Mouse (Mus musculus): Measurements from ENCODE around the gene Ktn1.

The Ktn1 gene

DNA sequence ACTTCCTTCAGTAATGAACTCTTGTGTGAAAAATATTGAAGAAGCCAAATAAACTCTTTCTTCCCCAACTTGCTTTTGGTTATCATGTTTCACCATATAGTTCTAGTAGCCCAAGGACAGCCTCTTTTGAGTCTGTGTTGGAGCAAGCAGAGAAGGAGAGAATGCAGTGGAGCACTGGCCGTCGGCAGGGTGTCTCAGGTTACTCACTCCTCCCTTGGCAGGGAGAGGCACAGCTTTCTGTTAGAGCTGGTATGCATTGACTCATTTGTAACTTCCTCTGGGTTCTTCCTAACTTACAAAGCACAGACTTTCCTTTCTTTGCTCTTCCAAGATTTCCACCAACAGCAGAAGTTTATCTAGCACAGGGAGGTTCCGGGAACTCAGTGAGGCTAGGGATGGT, 105.3 kb downstream of the Ktn1 start:
- DNase-seq (ENCODE audit: extremely low spot score, low read depth, low spot score), result no peak

- DNase-seq (ENCODE audit: extremely low spot score, low read depth, low spot score), result no peak
Measured at GRCm38 (mm10) chr14:47754253-47754897, 106.1 kb downstream of the Ktn1 start.

DNA sequence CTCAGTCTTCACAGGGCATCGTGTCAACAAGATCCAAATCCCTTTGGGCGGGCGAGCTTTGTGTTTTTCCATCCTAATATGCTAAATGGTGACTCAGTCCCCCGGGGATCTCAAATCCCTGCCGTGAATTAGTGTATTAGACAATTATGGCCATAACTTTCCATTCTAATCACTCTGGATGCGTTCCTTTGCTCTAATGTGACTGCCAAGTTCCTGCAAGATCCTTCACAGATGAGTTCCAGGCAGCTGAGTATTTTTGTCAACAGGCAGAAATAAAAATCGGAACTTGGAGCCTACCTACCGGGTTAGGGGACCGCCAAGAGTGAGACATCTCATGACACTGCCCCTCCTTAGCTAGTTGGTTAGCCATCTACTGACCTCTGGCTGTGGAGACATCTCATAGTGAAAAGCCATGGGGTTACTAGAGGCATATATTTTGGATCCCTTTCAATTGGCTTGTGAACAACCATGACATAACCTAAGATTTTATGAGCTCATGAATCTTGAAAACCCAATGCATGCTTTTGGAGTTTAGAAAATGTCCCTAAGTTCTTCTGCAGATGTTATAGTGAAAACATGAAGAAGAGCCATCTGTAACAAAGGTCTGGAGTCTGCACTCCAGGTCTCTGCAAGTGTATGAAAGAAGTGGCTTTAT, 108.3 kb downstream of the Ktn1 start:
- no peak for DNase-seq (ENCODE audit: extremely low spot score, low read depth, low spot score)

GRCm38 (mm10) chr14:47765192-47765591, 116.9 kb downstream of the Ktn1 start:
- no peak for DNase-seq (ENCODE audit: extremely low spot score, low read depth, low spot score)

- no peak for DNase-seq (ENCODE audit: extremely low spot score, low read depth, low spot score)
Measured at GRCm38 (mm10) chr14:47765796-47766195, 117.5 kb downstream of the Ktn1 start.

DNA sequence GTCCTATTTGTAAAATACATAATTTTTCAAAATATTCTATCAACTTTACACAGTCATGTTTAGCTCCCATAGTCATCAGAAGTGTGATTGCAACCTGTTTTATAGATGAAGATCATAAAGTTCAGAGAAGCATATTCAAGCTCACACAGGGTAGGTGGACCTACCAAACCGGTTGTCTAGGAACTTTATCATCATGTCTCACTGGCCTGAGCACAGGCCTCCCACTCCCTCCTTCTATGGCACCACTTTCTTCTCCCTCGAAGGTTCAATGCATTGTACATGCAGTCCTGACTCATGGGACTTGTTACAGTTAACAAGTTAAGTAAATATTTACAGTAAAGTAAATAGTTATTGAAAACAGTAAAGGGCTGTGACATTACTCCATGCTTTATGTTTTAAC, 118.1 kb downstream of the Ktn1 start:
- no peak for DNase-seq (ENCODE audit: extremely low spot score, low read depth, low spot score)

- DNase-seq (ENCODE audit: extremely low spot score, low read depth, low spot score), result no peak
Measured at GRCm38 (mm10) chr14:47771496-47771895, 123.2 kb downstream of the Ktn1 start.

DNA sequence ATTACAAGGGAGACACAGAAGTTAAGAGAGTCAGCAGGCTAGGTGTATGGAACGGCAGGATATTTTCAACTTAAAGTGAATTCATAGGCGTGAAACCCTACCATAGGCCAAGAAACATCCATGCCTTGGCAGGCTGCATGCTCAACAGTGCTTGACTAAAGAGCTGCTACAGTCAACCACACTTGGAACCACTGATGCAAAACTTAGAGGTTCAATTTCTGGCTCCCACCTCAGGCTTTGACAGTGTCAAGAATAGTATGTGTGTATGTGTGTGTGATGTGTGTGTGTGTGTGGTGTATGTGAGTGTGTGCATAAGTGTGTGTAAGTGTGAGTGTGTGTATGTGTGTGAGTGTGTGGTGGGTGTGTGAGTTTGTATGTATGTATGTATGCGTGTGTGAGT, 127.3 kb downstream of the Ktn1 start:
- no peak for DNase-seq (ENCODE audit: extremely low spot score, low read depth, low spot score)

GRCm38 (mm10) chr14:47776260-47777035, 128.2 kb downstream of the Ktn1 start:
- no peak for DNase-seq (ENCODE audit: extremely low spot score, low read depth, low spot score)

DNA sequence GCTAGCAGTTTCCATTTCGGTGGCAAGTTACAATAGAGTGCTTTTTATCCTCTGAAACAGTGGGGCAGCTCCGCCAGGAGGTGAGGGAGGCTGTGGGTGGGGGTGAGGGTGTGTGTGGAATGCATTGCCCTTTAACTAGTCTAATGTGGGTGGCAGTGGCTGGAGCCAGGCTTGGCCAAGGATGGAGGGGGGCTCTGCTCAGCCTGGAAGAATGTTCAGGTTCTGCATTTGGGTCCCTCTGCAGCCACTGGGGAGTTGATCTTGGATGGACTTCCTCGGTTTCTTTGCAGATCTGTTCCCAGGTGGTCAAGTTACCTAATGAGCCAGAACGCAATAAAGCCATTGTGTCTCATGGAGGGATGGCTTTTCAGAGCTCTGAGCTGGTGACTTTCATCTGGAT, 137.9 kb downstream of the Ktn1 start:
- no peak for DNase-seq (ENCODE audit: extremely low spot score, low read depth, low spot score)

Data from hindlimb bud, embryonic 11.5 days (tissue).